Mouse (Mus musculus) stomach, postnatal 0 days (tissue): ENCODE measurements at regions not wholly inside any gene's neighbourhood (a gene's known extent, or its start where the extent isn't known, plus 50 kb on each side); places are given as distances from the start of the nearest gene placed in this dataset.

ENCODE experiments used
- CTCF ChIP-seq: IDR thresholded peaks from 2 replicates; pipeline ENCODE4 v1.5.1; 2016; ENCODE audit warnings: antibody characterized with exemption, low read depth, mild to moderate bottlenecking, moderate library complexity
- EP300 ChIP-seq: optimal IDR thresholded peaks from 2 replicates; pipeline ENCODE3; 2016; ENCODE audit warnings: antibody characterized with exemption

DNA sequence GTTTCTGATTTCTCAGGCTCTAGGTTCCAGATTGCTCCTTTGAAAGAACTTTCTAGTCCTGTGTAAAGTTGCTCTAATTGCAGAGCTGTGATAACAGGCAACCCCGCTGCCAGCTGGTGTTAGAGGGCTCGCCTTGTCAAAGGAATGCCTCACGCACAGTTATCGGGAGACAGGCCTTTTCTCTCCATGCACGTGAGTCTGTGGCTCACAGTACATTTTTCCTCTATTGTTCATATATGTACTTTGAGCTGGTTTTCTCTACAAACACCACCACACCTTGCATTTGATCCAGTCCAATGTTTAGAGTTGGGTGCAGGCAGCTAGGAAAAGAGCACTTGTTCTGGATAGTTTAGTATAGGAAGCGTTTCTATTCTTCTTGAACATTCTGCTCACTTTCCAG lies 151.6 kb upstream of the Rhobtb1 start:
- TF ChIP-seq EP300 (no peak), CTCF (no peak)
